Mouse (Mus musculus): ENCODE measurements around the gene Arap2. TPM values are rescaled to one million over a fixed set of nuclear protein-coding genes. Genes with fewer than 3 reads are reported as not detected.
"Not testable (repeated sequence)": the region's sequence is repeated elsewhere in the genome, so short reads cannot be mapped to it uniquely, and the experiment has no call there.

Gene Arap2
- polyA plus RNA-seq, 1 experiment from 2014 or later: 4.5 TPM

GRCm38 (mm10) chr5:62752934-62753333 lies 13.0 kb downstream of the Arap2 start:
- no peaks in the 10 kb centered on the region for H3K9me3 ChIP-seq (ENCODE audit: control insufficient read depth, low read length)
- ATAC-seq (replicated peaks; ENCODE audit: low FRiP score, low TSS enrichment, low read depth): no peak
- DNase-seq (ENCODE audit: low spot score): no peak
- H3K9ac ChIP-seq (ENCODE audit: low read length): no peak overlapping the region
- no peaks in the 10 kb centered on the region for H3K4me1 ChIP-seq (replicated peaks; ENCODE audit: control insufficient read depth, insufficient read depth, low read length)
- H3K27me3 ChIP-seq (replicated peaks; ENCODE audit: control insufficient read depth, insufficient read depth, low read length): no peaks in the 10 kb centered on the region
- 72% methylated on average over 3 of the region's 3 CpGs for WGBS
- H3K27ac ChIP-seq (ENCODE audit: low read depth): no peak overlapping the region
- no peak overlapping the region for H3K4me3 ChIP-seq (ENCODE audit: low read depth, low read length)
- H3K4me2 ChIP-seq (ENCODE audit: low read length): no peak overlapping the region
- no peaks in the 10 kb centered on the region for H3K36me3 ChIP-seq (ENCODE audit: control insufficient read depth, insufficient read depth, low read length)

- Histone ChIP-seq H3K4me3 (ENCODE audit: low read depth, low read length) (no peak overlapping the region), H3K27ac (ENCODE audit: low read depth) (no peak overlapping the region), H3K4me2 (ENCODE audit: low read length) (no peak overlapping the region), H3K9me3 (ENCODE audit: control insufficient read depth, low read length) (no peaks in the 10 kb centered on the region), H3K9ac (ENCODE audit: low read length) (no peak overlapping the region), H3K36me3 (ENCODE audit: control insufficient read depth, insufficient read depth, low read length) (no peaks in the 10 kb centered on the region), H3K4me1 (replicated peaks; ENCODE audit: control insufficient read depth, insufficient read depth, low read length) (no peaks in the 10 kb centered on the region), H3K27me3 (replicated peaks; ENCODE audit: control insufficient read depth, insufficient read depth, low read length) (no peaks in the 10 kb centered on the region)
- ATAC-seq (replicated peaks; ENCODE audit: low FRiP score, low TSS enrichment, low read depth): no peak
- no peak for DNase-seq (ENCODE audit: low spot score)
- WGBS: 41% methylated on average over 2 of the region's 2 CpGs
Observed at GRCm38 (mm10) chr5:62751692-62752091, 14.3 kb downstream of the Arap2 start.

- Histone ChIP-seq H3K27ac (ENCODE audit: low read depth) (no peak overlapping the region), H3K9ac (ENCODE audit: low read length) (no peak overlapping the region), H3K9me3 (ENCODE audit: control insufficient read depth, low read length) (no peaks in the 10 kb centered on the region), H3K4me2 (ENCODE audit: low read length) (no peak overlapping the region), H3K4me3 (ENCODE audit: low read depth, low read length) (no peak overlapping the region), H3K4me1 (replicated peaks; ENCODE audit: control insufficient read depth, insufficient read depth, low read length) (no peaks in the 10 kb centered on the region), H3K36me3 (ENCODE audit: control insufficient read depth, insufficient read depth, low read length) (no peaks in the 10 kb centered on the region), H3K27me3 (replicated peaks; ENCODE audit: control insufficient read depth, insufficient read depth, low read length) (no peaks in the 10 kb centered on the region)
- DNase-seq (ENCODE audit: low spot score) (no peak), ATAC-seq (replicated peaks; ENCODE audit: low FRiP score, low TSS enrichment, low read depth) (no peak)
- 89% methylated on average over 2 of the region's 2 CpGs for WGBS
Observed at GRCm38 (mm10) chr5:62748168-62748567, 17.8 kb downstream of the Arap2 start.

GRCm38 (mm10) chr5:62743220-62743922 lies 22.6 kb downstream of the Arap2 start:
- Histone ChIP-seq H3K9ac (ENCODE audit: low read length) (no peak overlapping the region), H3K36me3 (ENCODE audit: control insufficient read depth, insufficient read depth, low read length) (no peaks in the 10 kb centered on the region), H3K9me3 (ENCODE audit: control insufficient read depth, low read length) (no peaks in the 10 kb centered on the region), H3K27me3 (replicated peaks; ENCODE audit: control insufficient read depth, insufficient read depth, low read length) (no peaks in the 10 kb centered on the region), H3K27ac (ENCODE audit: low read depth) (no peak overlapping the region), H3K4me1 (replicated peaks; ENCODE audit: control insufficient read depth, insufficient read depth, low read length) (no peaks in the 10 kb centered on the region), H3K4me2 (ENCODE audit: low read length) (no peak overlapping the region), H3K4me3 (ENCODE audit: low read depth, low read length) (no peak overlapping the region)
- ATAC-seq (replicated peaks; ENCODE audit: low FRiP score, low TSS enrichment, low read depth): no peak
- DNase-seq (ENCODE audit: low spot score): no peak
- 84% methylated on average over 9 of the region's 9 CpGs for WGBS

DNA sequence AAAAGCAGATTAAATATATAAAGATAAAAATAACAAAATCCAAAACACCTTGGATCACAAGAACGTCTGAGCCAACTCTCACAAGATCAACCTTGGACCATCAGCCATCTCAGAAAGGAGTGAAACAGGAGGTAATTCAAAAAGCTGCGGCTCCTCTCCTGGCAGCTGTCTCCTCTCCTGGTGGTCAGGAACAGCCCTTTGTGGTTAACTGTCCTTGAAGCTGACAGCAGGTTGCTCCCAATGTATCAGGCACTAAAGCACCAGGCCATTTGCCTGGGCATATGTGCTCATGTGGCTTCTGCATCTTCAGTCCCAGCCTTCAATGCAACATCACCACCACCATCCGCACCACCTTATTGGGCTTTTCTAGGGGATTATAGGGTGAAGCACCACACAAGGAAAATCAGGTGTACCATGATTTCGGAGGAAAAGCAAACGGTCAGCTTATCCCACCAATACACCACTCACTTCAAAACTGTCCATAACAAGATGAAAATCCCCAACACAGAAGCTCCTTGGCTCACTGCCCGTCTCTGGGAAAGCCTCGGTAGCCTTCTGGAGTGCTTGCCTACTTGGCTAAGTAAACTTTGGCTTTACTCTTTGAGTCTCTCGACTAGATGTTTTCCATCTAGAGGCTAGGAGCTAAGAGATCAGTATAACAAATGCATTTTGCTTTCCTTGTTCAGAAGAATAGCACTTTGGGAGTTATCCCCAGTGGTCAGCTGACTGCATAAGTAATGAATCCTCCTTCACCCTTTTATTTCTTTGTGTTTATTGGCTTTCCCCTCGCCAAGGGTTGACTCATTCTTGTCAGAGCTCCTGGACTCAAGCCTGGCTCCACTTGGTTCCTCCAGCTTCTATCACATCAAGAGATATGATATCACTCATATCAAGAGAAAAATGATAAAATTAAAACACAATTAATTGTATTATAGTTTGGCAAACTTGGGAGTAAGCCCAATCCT lies 26.2 kb downstream of the Arap2 start:
- H3K4me3 ChIP-seq (ENCODE audit: low read depth, low read length): no peak overlapping the region
- H3K36me3 ChIP-seq (ENCODE audit: control insufficient read depth, insufficient read depth, low read length): no peaks in the 10 kb centered on the region
- H3K27me3 ChIP-seq (replicated peaks; ENCODE audit: control insufficient read depth, insufficient read depth, low read length): no peaks in the 10 kb centered on the region
- DNase-seq (ENCODE audit: low spot score) (no peak), ATAC-seq (replicated peaks; ENCODE audit: low FRiP score, low TSS enrichment, low read depth) (no peak)
- no peaks in the 10 kb centered on the region for H3K9me3 ChIP-seq (ENCODE audit: control insufficient read depth, low read length)
- no peak overlapping the region for H3K9ac ChIP-seq (ENCODE audit: low read length)
- no peak overlapping the region for H3K27ac ChIP-seq (ENCODE audit: low read depth)
- 76% methylated on average over 9 of the region's 9 CpGs for whole genome bisulfite sequencing
- no peaks in the 10 kb centered on the region for H3K4me1 ChIP-seq (replicated peaks; ENCODE audit: control insufficient read depth, insufficient read depth, low read length)
- no peak overlapping the region for H3K4me2 ChIP-seq (ENCODE audit: low read length)

GRCm38 (mm10) chr5:62730573-62730972 lies 35.4 kb downstream of the Arap2 start:
- ATAC-seq (replicated peaks; ENCODE audit: low FRiP score, low TSS enrichment, low read depth); H3K4me3 ChIP-seq (ENCODE audit: low read depth, low read length); H3K27me3 ChIP-seq (replicated peaks; ENCODE audit: control insufficient read depth, insufficient read depth, low read length); H3K9ac ChIP-seq (ENCODE audit: low read length); DNase-seq (ENCODE audit: low spot score); H3K9me3 ChIP-seq (ENCODE audit: control insufficient read depth, low read length); H3K27ac ChIP-seq (ENCODE audit: low read depth); H3K36me3 ChIP-seq (ENCODE audit: control insufficient read depth, insufficient read depth, low read length); H3K4me1 ChIP-seq (replicated peaks; ENCODE audit: control insufficient read depth, insufficient read depth, low read length); H3K4me2 ChIP-seq (ENCODE audit: low read length): not testable (repeated sequence)
- 95% methylated on average over 7 of the region's 7 CpGs for WGBS

DNA sequence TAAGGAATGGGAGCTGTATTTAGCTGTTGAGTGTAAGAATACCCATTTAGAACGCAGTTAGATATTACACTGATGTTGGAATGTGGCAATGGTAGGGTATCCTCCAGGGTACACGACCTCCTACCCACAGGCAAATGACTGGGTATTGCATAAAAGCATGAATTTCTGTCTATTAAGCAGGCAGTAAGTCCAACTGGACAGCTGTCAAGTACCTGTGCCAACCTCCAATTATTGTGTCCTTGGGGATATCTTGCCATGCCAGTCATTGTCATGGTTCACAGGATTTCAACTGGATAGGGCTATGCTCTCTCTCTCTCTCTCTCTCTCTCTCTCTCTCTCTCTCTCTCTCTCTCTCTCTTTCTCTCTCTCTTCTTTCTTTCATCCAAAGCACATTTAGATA lies 40.4 kb downstream of the Arap2 start:
- DNase-seq (ENCODE audit: low spot score) (no peak), ATAC-seq (replicated peaks; ENCODE audit: low FRiP score, low TSS enrichment, low read depth) (no peak)
- no peaks in the 10 kb centered on the region for H3K36me3 ChIP-seq (ENCODE audit: control insufficient read depth, insufficient read depth, low read length)
- no peak overlapping the region for H3K4me2 ChIP-seq (ENCODE audit: low read length)
- H3K9me3 ChIP-seq (ENCODE audit: control insufficient read depth, low read length): no peaks in the 10 kb centered on the region
- H3K4me3 ChIP-seq (ENCODE audit: low read depth, low read length): no peak overlapping the region
- 89% methylated on average over 2 of the region's 2 CpGs for WGBS
- no peak overlapping the region for H3K27ac ChIP-seq (ENCODE audit: low read depth)
- H3K9ac ChIP-seq (ENCODE audit: low read length): no peak overlapping the region
- H3K27me3 ChIP-seq (replicated peaks; ENCODE audit: control insufficient read depth, insufficient read depth, low read length): no peaks in the 10 kb centered on the region
- H3K4me1 ChIP-seq (replicated peaks; ENCODE audit: control insufficient read depth, insufficient read depth, low read length): no peaks in the 10 kb centered on the region

GRCm38 (mm10) chr5:62723261-62724105 lies 42.5 kb downstream of the Arap2 start:
- Histone ChIP-seq H3K4me1 (replicated peaks; ENCODE audit: control insufficient read depth, insufficient read depth, low read length) (no peaks in the 10 kb centered on the region), H3K27ac (ENCODE audit: low read depth) (no peak overlapping the region), H3K9ac (ENCODE audit: low read length) (no peak overlapping the region), H3K27me3 (replicated peaks; ENCODE audit: control insufficient read depth, insufficient read depth, low read length) (no peaks in the 10 kb centered on the region), H3K9me3 (ENCODE audit: control insufficient read depth, low read length) (no peaks in the 10 kb centered on the region), H3K4me2 (ENCODE audit: low read length) (no peak overlapping the region), H3K4me3 (ENCODE audit: low read depth, low read length) (no peak overlapping the region), H3K36me3 (ENCODE audit: control insufficient read depth, insufficient read depth, low read length) (no peaks in the 10 kb centered on the region)
- no peak for ATAC-seq (replicated peaks; ENCODE audit: low FRiP score, low TSS enrichment, low read depth)
- WGBS: 80% methylated on average over 3 of the region's 3 CpGs
- DNase-seq (ENCODE audit: low spot score): no peak
